Mouse (Mus musculus) layer of hippocampus, adult 9-10 months (tissue): ENCODE measurements around the gene Gm28372.
A peak's percentile ranks its signal among the peaks of the same experiment; 100 is the strongest.

Experiments
- DNase-seq: peaks from one replicate; pipeline ENCODE4 v3.0.0; 2022; ENCODE audit warnings: low spot score

Gene Gm28372

DNA sequence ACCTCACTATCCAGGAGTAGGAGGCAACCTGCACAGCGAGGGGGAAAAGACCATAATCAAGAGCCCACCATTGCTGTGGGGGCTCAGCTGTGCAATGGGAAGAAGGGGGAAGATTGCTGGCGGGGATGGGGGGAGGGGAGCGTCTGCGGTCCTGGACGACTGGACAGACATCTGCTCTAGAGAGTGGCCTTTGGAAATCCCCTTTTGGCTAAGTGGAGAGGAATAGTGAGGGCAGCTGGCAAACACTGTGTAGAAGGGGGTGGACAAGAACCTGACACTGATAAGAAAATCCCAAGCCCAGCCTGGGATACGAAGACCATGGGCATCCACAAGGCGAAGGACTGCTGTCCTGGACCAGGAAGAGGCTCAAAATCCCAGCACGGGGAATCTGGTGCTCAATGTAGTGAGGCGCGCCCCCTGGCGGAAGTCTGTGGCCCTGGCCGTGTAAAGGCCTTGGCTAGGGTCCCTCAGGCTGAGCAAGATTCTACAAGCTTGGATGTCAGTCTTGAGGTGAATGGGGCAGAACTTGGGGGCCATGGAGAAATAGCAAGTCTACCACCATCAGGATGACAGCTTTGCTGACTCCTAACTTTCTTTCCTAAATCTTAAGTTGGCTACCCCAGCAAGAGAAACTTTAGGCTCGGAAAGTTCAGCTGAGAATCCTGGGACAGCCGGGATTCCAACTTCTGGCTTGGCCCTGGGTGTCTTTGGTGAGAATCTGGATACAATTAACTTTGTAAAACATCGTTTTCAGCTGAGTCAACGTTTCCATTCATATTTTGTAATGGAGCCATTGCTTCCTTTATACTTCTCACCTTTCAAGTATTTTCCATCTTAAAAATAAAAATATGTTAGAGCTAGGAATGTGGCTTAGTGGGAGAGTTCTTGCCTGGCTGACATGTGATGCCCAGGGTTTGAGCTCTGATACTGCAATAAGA is 6.8 kb downstream of the Gm28372 start:
- DNase-seq, result peak; percentile 77

DNA sequence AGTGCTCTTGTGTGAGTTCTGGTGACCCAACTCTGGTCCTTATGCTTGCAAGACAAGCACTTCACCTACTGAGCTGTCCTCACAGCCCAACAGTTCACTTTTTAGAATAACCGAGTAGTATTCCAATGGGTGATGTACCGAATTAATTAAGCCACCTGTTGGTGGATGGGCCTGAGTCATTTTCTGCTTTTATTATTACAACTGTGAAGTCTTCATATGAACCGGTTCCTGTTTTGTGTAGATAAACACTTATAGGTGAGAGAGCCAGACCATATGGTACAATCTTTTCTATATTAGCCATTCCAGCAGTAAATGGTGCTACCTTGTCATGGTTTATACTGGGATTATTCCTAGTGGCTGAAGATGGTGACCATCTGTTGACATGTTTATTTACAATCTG is 7.7 kb downstream of the Gm28372 start:
- no peak for DNase-seq

DNA sequence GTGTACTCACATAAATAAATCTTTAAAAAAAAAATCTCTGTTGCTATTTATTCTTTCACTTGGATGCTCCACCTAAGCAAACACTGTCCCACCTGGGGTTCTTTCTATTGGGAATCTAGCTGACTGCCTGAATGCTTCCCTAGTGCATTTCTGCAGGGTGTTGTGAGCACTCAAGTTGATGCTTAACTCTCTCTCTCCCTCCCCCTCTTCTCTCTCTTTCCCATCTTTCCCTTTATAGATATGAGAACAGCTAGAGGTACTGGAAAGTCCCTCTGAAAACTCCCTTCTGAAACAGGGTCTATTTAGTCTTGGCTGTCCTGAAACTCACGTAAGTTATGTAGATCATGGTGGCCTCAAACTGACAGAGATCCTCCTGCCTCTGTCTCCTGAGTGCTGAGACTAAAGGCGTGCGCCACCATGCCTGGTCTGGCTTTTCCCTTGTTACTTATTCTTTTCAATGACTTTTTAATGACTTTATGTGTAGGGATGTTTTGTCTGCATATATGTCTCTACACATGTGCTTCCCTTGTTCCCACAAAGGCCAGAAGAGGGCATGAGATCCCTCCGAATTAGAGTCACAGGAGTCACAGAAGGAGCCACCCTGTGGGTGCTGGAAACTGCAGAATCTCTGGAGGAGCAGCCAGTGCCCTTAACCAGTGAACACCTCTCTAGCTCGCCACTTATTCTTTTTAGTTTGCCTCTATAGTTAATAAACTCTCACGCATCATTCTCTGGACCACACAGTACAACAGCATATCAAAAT is 9.2 kb downstream of the Gm28372 start:
- DNase-seq, result no peak

DNA sequence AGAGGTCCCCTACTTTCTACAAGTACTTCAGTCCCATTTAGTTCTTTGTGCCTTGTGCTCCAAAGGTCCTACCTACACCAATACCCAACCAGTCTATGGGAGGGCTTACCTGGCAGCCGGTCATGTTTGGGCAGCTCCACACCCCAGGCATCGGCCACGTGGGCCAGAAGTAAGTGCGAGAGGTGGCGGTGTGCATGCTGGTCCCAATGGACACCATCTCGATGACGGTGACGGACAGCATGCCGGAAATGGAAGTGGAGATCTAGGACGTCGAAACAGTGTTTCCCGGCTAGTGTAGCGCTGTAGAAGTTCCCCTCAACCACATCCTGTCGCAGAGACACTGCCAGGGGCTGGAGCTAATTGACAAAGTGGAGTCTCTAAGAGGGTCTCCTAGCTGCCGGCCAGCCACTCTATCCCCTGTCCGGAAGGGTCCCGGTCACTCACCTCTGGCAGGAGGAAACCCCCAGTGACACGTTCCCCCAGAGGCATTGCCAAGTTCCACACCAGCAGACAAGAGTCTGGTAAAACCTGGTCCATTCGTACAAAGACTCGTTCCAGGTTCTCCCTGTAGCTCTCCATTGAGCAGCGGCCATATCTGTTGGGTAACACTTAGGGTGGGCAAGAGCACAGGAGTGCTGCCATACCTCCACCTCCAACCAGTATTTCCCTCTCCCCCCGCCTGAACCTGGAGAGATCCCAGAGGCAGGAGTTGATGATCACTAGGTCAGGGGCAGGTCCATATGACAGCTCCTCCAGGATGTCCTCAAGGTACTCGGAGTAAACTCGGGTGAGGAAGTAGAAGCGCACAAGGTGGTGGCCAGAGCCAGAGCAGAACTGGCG is 17.0 kb downstream of the Gm28372 start:
- no peak for DNase-seq

DNA sequence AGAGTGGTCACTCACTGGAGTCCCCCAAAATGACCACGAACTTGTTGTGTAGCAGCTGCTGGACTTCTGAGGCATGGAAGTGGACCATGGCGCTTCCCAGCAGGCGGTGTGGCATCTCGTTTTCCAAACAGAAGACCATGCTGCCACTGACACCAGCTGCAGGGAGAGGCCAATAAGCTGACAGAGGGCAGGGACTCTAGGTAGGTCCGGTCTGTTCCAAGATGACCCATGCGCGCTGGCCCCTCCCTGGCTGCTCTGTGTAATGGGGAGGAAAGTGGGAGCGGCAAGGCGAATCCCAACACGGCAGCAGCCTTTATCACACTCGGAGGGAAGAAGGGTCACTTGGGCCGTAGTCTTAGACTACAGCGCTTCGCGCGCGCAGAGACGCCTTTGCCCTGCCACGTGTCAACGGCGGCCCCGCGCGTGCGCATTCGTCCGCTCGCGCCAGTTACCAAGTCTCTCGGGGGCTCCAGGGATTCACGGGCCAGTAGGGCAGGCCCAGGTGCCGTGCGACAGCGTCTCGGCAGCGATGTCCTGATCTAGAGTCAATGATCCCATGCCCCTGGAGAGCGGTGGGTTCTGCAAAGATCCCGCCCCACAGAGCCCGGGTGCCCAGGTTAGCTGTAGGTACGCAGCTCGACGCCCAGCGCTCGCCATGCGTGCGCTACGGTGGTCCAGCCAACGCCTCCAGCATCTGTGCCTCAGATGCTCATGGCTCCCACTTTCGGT is 18.5 kb downstream of the Gm28372 start:
- peak; percentile 67 for DNase-seq

DNA sequence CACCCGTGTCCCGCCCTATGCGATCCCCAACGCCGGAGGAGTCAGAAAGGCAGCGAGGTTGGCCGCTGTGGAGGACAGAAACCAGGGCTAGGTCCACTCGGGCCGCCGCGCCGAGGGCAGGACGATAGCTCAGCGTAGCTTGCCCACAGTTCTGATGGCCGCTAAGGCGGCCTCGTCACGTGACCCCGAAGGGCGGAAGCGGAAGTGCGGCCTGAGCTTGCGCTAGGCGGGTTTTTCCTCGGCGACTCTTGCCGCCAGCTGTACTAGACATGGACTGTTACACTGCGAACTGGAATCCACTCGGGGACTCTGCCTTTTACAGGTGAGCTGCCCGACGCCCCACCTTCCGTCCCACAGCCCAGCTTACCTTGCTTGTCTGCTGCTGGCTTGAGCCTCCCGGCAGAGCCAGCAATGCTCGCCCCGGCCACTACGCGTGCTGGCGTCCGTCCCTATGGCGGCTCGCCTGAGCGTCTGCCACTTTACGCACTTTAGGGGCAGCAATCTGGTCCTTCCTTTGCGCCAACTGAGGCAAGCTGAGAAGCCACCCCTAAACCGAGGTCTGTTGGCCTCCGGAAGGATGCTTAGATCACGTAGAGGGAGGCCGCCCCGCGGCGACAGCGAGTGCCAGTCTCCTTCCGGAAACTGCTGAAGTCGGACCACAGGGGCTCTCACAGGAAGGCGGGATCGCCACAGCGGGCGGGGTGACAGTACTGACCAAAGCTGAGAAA is 19.3 kb downstream of the Gm28372 start, which contains the start of the genes Vps16 and Pced1a:
Gene Vps16, plus strand, starts transcription at position 214 of the 728 bp plus-strand sequence.
Gene Pced1a, minus strand, starts transcription at position 576 of the 728 bp plus-strand sequence.
- peak; percentile 80 for DNase-seq

DNA sequence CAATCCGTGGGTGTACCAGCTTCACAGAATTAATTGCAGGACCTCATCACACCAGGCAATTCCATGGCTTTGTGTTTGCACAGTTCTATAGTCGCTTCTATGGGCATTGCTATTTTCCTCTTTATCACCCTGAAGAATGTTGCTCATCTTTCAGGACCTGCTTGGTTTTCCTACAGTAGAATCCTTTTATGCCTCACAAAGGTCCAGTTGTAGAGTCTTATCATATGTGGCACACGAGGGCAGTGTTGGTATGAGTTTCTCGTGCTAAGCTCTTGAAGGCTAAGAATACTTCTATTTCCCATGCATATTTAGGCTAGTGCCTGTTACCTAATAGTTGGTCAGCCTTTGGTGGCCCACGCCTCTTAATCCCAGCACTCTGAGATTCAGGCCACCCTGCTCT is 20.1 kb downstream of the Gm28372 start:
- no peak for DNase-seq

DNA sequence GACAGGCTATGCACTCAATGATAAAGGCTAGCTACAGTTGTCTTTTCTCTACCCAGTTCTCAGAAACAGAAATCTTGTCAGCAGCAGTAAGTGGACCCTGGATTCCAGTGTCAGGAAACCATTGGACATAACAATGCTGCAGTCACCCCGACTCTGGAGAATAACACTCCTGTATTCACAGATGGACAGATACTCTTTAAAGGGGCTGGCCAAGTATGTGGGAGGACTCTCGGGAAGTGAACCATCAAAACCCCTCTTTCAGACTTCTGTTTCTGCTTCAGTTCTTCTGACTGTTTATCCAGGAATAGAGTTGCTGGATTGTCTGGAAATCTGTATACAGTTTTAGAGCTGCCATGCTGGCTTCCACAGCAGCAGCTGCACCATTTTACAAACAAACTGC is 24.8 kb downstream of the Gm28372 start:
- DNase-seq, result no peak

DNA sequence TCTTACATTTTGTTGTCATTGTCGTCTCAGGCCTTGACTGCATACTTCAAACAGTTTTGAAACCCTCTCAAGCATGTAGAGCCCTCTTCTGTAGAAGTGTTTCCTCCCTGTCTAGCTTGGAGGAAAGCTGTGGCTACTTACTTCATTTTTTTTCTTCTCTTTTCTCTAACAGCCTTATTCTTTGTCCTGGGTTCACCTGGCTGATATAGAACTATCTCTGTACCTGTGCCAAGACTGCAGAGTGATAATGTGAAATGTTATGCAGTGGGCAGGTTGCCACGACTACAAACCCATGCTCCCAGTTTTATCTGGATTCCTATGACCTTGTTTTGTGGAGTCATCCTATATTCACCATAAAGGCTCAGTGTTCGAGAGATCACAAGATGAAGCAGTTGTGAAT is 25.4 kb downstream of the Gm28372 start:
- no peak for DNase-seq

DNA sequence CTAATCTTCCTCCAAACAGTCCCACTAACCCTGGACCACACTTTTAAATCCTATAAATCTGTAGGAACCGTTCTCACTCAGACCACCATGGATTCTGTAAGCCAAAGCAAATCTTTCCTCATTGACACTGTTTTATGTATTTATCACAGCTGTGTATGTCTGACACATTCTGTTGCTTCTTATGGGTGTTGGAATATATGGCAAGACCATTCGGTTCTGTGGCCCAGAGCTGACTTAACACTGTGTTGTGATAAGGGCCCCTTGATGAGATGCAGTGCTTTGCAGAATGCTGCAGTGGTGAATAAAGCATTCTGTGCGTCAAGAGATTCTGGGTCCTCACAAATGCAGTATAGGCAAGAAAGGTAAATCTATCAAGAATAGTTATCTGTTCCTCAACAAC is 27.1 kb downstream of the Gm28372 start:
- no peak for DNase-seq

DNA sequence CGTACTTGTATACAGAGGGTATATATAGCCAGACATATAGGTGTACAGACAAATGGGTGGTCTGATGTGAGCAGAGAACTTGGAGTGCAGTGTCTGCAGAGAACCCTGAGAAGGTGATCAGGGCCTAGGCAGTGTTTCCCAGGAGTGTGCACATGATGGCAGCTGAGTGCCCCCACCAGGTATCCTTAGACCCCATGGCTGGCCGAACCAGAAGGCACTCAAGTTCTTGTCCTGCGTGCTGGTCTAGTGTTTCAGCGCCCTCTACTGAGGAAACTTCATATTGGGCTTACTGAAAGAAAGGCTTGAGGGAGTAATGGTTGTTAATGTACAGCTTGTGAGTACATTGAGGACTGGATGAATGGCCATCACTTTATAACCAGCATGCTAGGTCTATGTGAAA is 28.1 kb downstream of the Gm28372 start:
- peak; percentile 67 for DNase-seq

DNA sequence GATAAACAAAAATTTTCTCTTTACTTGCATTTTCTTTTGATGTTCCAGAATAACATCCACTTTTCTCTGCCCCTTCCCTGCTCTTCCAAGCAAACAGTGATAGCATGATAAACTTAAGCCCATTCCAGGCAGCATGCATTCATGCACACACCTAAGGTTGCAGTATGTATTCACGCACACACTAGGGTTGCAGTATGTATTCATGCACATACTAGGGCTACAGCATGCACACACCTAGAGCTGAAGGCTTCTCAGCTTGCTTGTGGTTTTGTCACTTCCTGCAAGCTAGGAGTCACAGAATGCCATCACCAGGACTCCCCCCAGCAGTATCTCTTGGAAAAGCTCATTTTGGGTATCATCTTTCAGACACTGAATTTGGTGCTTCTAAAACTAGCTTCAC is 31.7 kb downstream of the Gm28372 start:
- DNase-seq, result no peak

DNA sequence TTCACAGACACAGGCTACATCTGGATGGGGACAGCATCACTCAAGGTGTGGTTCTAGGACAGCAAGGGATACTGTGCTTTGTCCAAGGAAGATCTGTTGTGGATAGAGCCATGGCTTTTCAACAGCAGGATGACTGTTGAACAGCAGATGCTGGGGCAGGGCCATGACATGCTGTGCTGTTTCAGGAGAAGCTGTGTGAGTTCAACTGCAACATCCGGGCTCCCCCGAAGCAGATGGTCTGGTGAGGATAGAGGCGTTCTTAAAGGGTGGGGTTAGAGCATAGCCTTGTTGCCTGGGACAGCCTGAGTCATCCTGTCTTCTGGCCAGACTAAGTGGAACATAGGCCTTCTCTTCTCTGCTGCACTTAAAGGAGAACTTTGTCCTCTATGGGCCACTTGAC is 33.8 kb downstream of the Gm28372 start:
- no peak for DNase-seq

DNA sequence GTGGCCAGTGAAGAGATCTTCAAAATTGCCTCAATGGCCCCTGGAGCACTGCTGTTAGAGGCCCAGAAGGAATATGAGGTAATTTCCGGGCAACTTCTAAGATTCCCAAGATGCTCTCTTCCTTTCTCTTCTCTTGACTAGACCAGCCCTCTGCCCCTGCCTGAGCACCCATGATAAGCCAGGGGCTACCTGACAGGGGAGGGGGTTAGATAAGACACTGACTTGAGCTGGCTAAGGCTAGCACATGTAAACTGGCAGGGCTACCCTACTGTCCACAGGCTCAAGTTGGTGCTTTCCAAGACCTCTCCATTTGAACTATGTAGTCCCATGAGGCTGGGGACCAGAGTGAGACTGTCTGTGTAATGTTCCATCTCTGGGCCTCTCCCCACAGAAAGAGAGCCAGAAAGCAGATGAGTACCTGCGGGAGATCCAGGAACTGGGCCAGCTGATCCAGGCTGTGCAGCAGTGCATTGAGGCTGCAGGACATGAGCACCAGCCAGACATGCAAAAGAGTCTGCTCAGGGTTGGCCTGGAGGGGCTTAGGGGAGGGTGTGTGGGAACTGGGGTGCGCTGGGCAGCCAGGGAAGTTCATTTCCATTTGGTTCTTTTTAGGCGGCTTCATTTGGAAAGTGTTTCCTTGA is 34.9 kb downstream of the Gm28372 start:
- no peak for DNase-seq

DNA sequence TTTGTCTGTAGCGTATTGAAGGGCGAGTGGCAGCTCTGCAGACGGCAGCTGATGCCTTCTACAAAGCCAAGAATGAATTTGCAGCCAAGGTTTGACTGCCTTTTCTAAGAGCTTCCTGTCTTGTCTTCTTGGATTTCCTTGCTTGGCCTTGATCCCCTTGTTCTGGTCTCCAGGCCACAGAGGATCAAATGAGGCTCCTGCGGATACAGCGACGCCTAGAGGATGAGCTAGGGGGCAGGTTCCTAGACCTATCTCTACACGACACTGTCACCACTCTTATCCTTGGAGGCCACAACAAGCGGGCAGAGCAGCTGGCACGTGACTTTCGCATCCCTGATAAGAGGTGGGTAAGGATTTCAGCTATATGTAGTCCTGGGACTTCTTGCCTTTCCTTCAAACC is 37.1 kb downstream of the Gm28372 start:
- no peak for DNase-seq

DNA sequence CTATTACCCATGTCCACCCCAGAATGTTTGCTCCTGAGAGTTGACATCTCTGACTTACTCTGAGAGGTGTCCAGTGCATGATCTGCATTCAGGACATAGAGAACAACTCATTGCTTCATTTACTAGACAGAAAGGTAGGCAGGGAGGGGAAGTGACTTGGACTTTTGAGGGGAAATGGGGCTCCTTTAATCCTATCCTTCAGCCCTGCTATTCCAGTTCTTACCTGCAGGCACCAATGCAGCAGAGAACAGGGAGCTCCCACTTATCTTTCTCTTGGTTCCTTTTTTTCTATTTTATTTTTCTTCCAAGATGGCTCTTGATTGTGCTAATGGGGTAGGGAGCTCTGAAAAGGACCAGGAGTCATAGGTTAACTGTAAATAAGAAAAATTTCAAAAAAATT is 43.4 kb downstream of the Gm28372 start:
- no peak for DNase-seq

DNA sequence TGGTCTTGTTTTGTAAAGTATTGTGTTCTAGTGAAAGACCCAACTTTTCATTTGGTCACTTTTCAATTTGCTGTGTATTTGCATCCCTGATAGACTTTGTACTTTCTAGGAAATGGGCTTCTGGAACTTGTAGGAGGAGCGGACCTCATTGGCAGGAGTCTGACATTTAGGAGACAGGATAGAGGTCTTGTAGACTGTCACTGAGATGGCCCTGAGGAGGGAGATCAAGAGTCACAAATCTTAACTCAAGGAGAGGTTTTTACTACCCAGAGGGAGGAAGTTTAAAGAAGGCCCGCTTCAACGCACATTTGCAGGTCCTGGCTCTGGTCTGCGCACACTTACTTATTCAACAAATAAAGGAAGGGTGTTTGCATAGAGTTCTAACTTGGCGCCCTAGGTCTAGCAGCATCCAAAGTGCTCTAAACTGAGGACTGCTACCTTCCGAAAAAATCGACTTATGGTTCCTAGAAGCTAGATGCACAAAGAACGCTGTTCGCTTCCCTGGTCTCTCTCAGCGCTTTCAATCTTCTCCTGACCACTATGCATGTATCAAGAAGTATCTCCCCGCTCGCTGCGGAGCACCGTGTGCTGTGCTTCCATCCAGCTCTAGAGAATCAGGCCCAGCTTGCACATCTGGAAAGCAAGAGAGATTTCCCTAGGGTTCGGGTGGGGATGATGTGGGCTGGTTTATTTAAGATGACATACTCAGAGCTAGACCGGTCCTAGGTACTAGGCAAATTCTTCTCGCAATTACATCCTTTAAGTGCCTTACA is 44.2 kb downstream of the Gm28372 start:
- DNase-seq, result no peak

DNA sequence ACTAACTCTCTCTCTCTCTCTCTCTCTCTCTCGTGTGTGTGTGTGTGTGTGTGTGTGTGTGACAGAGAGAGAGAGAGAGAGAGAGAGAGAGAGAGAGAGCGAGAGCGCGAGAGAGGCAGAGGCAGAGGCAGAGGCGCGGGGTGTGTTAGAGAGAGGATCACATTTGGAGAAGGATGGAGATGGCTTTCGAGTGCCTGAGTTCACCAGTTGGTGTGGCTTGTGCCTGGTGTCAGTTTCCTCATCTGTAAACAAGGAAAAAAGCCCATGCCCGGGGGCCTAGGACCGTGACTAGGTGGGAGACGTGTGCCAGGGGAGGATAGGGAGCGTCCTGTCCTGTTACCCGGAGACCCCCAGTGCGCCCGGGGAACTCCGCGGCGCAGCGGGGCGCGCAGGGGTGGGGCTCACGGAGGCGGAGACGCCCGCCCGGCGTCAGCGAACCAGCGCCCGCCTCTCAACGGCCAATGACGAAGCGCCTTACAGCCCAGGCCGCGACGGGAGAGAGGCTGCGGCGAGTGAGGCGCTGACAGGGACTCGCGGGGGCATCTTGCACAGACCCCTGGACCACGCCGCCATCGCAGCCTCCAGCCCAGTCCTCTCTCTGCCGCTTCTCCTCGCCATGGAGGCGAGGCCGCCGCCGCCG is 44.9 kb downstream of the Gm28372 start, which contains the start of gene Ptpra:
Gene Ptpra, plus strand, starts transcription at position 485 of the 640 bp plus-strand sequence.
- DNase-seq, result peak; percentile 77

DNA sequence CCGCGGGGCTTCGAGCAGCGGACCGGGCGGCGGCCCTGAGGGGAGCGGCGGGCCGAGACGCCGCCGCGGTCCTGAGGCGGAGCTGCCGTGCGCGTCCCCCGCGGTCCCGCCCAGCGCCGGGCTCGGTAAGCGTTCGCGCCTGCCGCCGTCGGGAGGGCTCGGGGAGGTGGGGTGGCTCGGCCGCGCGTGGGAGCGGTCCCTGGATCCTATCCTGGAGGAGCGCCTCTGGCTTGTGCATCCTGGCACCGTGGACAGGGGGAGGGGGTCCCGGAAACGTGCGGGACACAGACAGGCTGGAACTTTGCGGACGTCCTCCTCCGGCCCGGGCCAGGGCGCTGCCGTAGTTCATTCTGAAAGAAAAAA is 45.4 kb downstream of the Gm28372 start:
- no peak for DNase-seq
